Mouse (Mus musculus) heart, postnatal 36 days (tissue): ENCODE measurements at regions not wholly inside any gene's neighbourhood (a gene's known extent, or its start where the extent isn't known, plus 50 kb on each side); places are given as distances from the start of the nearest gene placed in this dataset.

Source experiments
- DNase-seq, 2 experiments: peaks; one replicate each; pipeline ENCODE4 v3.0.0; 2021 to 2022
- intact Hi-C: fragments of 180-260 bp; cut with DNase I; formaldehyde crosslinking; loops from one replicate; pipeline ENCODE4 v1.15.1; 2025

DNA sequence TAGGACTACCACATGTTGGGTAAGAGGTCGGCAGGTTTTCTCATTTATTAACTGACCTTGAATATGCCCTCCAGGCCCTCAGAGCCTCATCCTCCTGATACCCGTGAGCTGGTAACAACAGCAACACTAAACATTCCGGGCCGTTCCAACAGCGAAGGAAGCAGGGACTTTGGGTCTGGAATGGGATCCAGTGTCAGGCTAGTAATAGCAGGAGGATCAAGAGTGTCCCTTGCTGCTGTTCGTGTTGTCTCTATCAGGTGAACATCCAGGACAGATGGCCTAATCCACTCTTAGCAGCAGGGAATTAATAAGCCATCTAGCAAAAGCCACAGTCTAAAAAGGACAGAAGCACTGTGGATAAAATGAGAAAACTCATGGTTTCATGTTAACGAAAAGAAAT, 106.7 kb downstream of the Cpeb2 start:
- intact Hi-C loops, result no loop called here

DNA sequence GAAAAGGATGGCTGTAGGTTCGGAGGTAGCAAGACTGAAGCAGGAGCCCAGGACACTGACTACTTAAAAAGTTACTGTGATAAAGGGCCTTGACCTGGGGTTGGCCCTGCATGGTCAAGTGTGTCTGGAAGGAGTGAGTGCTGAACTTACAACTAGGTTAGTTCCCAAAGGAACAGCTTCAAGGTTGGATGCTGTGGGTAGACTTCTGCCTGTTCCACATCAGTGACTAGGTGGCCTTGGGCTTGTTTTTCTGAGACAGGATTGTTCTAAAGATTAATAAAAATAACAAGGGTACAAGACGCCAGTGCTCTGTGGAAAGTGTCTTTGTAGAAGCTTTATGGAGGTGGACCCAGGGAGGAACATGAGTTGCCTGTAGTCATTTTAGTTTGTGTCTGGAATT, 108.5 kb downstream of the Cpeb2 start:
- no peak for DNase-seq
- intact Hi-C loops, result no loop called here

More for the DNA sequence above, 106.7 kb downstream of the Cpeb2 start:
- no peak for DNase-seq

DNA sequence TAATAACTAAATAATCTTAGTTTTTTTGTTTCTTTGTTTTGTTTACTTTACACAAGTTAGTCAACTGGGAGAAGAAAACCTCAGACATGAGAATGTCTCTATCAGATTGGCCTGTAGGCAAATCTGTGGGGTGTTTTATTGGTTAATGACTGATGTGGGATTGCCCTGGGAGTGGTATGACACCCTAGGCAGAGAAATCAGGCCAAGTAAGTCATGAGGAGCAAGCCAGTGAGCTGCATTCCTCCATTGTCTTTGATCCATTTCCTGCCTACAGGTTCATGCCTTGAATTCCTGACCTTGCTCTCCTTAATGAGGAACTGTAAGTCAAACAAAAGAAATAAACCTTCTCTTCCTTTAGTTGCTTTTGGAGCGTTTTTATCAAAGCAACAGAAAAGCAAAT, 111.5 kb downstream of the Cpeb2 start:
- intact Hi-C loops, result no loop called here
- no peak for DNase-seq

DNA sequence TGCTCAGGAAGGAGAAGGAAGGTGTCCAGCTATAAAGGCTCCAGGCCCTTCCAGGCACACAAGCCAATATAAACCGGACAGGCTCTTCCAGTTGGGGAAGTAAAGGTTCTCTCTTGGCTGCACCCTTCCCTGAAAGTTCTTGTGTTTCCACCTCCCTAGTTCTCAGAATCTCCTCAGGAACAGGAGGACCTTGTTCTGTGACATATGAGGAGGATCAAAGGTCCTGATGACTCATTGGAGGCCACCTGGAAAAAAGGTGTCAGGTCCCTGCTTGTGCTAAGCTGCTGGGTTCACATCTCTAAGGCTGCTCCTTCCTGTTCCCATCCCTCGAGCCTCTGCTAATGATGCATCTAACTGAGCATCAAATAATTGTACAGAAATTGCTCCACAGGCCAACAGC, 118.0 kb downstream of the Cpeb2 start:
- no peak for DNase-seq
- intact Hi-C loops, result loop anchor here (5.0 to 10.0 kb wide), 2 partner anchors 54 to 386 kb away; no protein-coding TSS in a partner anchor

DNA sequence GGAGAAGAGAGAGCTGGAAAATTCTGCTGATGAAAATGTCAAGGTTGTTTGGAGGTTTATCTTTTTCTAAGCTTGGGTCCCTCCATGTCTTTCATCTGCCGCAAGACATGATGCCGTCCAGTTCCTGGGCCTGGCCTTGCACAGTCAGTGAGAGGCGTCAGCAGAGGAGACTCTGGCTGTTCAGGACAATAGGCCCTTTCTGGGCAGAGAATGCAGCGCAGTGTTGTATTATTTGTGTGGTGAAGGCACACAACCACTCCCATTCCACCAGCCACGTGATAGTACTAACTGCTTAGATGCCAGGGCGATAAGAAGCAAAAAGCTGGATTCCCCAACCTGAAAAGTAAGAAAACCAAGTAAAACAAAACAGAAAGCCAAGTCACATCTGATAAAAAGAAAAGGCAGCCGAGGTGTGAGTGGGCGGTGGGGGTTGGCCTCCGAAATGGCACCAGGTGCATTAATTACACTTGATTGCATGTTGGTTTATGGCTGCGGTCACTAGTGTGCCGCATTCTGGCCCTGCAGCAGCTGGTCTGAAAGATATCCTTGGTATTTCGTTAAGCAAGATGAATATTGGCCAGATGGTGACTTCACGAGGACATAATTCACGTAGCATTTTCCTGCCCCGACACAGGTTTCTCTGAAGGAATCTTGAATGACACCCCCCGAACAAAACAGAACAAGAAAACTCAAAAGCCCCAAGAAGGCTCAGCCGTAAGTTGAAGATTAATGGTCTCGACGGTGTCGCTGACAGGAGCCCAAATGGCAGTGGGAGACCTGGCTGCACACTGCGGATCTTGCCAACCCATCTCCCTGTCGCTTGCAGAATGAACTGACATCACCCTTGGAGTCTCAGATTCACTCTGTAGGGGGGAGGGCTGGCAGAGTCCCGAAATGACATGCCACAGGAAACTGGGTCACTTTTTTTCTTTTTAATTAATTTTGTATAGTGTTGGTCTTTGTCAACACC, 120.3 kb downstream of the Cpeb2 start:
- DNase-seq, result no peak
- intact Hi-C loops, result loop anchor here (5.0 to 10.0 kb wide), 2 partner anchors 56 to 389 kb away; no protein-coding TSS in a partner anchor

DNA sequence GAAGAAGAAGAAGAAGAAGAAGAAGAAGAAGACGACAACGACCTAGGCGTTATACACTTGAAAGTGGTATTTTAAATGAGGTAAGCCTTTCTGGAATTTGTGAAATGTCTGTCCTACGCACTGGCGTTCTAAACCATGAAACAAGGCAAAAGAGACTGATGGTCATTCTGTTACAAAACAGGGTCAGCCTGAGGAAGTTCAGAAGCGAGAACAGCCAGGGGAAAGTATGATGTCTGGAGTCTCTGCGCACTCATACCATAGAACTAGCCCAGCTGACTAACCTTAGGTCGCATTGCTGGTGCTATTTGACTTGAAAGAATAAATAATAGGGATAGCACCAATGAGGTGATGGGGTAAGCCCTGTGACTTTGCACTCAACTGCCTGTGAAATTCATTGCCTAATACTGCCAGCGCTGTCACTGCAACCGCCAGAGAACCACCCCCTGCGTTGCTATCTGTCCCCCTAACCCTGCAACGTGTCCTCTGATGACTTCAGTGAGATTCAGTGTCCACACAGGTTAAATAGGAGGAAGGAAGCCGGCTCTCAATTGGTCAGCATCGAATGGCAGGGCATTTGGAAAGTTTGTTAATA, 121.5 kb downstream of the Cpeb2 start:
- DNase-seq, result no peak
- intact Hi-C loops, result loop anchor here (2.0 to 10.0 kb wide), 3 partner anchors 57 to 390 kb away; partner anchors contain the start of gene Cpeb2

DNA sequence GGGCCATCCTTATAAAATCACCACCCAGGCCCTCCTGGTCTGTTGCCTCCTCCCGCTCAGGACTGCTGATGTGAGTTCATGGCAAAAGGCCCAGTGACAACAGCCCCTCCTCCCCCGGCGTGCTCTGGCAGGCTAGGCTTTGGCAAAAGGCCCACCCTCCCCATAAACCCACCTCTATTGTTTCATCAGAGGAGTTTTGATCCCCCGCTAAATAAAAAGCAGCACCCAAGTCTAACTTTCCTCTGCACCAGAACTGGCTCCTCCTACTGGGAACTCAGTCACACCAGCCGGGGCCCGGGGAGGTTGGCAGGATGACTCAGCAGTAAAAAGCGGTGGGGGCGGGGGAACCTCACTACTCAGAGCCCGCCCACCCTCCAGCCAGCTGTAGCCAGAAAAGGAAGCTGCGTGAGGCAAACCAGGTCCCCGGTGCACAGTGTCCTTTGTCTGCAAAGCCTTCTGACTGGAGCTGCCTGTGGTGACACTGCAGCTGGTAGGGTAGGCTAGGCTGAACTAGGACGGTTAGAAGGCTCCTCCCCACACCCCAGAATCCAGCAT, 122.1 kb downstream of the Cpeb2 start:
- intact Hi-C loops, result loop anchor here (2.0 to 10.0 kb wide), 3 partner anchors 122 to 390 kb away; partner anchors contain the start of gene Cpeb2
- DNase-seq, result peak; percentile 74 to 77

DNA sequence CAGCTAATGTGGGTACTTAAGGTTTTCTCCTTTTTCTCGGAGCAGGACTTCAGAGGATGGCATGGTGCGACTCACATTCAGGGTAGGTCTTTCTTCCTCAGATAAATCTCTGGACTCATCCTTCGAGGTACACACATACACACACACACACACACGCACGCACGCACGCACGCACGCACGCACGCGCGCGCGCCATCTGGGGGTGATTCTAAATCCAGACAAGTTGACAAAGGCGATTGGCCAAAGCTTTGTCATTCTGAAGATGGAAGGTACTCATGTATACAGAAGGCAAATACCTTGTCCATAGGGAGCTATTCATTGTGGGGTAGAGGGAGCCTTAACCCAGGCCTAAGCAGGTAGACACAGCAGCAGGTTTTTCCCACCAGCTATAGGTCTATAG, 122.9 kb downstream of the Cpeb2 start:
- no peak for DNase-seq
- intact Hi-C loops, result loop anchor here (2.0 to 10.0 kb wide), 3 partner anchors 123 to 391 kb away; partner anchors contain the start of gene Cpeb2

DNA sequence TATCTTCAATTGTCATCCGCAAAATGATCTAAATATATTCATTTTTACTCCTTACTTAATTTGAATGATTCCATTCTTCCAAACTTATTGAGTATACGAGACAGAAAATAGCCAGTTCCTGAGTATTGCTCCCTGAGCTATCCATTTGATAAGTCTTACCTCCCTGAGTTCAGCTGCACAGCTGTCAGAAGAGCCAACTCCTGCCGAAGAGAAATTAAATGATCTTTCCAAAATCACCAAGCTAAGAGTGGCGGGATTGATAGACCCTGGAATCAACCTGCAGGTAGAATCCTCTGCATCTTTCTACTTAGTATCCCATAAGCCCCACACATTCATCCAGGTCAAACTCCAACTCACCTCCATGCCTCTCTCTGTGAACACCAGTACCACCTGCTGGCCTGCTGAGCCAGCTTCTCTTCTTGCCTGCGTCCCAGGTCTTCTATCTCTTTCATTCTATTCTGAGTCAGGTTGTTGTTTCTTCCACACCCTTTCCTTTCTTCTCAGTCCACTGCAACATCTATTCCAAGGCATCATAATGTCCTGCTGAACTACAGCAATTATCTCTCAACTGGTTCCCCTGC, 124.2 kb downstream of the Cpeb2 start:
- intact Hi-C loops, result loop anchor here (5.0 to 10.0 kb wide), 2 partner anchors 310 to 392 kb away; no protein-coding TSS in a partner anchor
- DNase-seq, result no peak

DNA sequence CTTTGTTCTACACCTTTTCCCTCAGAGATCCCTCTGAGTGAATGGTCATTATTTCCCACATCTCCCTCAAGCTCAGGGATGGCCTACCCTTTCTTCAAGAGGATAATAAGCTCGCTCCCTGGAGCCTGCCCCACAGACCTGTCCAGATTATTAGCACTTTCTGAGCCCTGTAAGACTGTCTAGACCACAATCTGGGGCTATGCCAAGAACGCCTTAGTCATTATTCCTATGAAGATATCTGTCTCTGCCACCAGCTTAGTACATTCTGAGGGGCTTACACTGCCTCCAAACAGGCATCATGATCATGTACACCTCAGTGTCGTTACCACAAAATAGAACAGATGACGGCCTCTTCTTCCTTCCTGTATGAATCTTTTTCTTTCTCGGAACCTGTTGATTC, 124.9 kb downstream of the Cpeb2 start:
- no peak for DNase-seq
- intact Hi-C loops, result loop anchor here (5.0 to 10.0 kb wide), 2 partner anchors 311 to 393 kb away; no protein-coding TSS in a partner anchor

DNA sequence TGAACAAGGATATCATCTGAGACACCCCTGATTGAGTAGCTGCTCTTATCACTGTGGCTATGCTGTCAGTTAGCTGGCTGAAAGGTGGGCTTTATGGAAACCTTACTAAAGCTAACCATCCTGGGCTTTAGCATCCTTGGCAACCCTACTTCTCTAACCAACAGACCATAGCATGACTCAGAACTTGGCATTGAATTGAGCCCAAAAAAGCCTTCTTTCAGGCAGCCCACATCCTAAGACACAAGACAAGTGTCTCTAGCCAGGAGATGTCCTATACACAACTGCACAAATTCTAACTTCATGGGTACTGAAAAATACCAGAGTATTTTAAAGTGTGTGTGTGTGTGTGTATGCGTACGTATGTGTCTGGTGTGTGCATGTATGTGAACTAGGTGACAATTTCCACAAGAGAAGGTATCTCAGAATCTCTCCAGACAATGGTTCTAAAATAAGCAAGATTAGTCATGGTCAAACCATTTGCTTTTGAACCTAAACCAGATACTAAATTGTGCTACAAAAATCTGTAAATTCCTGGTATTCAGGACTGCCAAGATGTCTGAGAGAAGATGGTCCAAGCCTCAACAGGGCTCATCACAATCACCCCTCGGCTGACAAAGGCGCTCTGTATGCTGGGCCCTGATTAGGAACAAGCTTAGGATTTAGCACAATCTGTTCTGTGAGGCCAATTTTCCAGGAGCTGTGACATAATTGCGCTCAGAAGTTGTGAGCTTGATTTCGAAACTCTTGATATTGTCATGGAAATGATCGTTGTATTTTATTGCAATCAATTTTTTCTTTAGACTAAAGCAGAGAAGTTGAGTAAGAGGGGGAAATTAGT, 126.2 kb downstream of the Cpeb2 start:
- intact Hi-C loops, result loop anchor here (5.0 to 10.0 kb wide), 2 partner anchors 312 to 394 kb away; no protein-coding TSS in a partner anchor
- no peak for DNase-seq

DNA sequence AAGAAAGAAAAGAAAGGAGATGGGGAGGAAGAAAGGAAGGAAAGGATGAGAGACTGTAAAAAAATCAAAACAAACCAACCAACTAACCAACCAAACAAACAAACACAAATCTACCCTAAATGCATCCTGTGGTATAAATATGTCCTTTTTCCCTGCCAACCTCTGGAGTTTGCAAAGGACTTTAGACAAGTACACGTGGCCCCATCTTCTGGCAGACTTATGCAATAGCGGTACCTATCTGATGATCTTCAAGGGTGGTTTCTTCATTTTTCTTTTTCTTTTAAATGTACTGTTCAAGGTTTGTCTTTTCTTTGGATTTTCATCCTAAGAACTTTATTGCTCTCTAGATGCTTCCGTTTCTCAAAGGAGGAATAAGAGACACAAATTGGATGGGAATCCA, 127.3 kb downstream of the Cpeb2 start:
- DNase-seq, result peak in 1 of 2 experiments; percentile 21
- intact Hi-C loops, result loop anchor here (5.0 kb wide), 2 partner anchors 948 to 1473 kb away; no protein-coding TSS in a partner anchor

DNA sequence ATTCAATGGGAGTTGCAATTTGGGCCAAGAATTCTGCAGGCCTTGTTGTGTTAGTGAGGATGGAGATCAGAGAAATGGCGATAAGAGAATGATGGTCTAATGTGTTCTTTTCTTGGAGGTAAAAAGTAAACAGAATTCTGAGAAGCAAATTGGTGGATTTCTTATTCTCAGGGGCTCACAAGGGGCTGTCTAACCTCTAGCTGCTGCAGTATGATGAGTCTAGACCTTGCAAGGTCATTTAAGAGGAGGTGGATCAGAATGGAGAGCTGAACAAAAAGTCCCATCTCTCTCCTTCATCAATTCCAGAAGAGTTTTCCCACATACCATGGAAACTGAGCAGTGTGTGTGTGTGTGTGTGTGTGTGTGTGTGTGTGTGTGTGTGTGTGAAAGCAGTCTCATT, 128.1 kb downstream of the Cpeb2 start:
- DNase-seq, result no peak
- intact Hi-C loops, result loop anchor here (5.0 kb wide), 2 partner anchors 949 to 1474 kb away; no protein-coding TSS in a partner anchor

DNA sequence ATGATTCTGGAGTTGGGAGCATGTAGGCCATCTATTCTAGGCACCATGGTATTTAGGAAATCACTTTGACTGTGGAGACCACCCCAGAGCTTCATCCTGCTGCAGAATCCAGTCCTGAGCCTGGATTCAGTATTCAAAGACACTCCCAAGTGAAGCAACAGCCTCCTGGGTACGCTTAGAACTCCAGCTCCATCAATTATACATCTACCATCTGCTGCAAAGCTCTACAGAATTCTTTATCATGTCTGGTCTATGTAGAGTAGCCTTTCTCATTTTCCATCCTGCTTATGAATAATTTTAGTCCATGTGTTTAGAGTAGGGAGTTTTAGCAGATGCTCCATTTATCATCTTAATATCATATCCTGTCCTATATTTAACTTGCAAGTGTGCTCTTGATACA, 139.4 kb downstream of the Cpeb2 start:
- DNase-seq, result no peak
- intact Hi-C loops, result no loop called here

DNA sequence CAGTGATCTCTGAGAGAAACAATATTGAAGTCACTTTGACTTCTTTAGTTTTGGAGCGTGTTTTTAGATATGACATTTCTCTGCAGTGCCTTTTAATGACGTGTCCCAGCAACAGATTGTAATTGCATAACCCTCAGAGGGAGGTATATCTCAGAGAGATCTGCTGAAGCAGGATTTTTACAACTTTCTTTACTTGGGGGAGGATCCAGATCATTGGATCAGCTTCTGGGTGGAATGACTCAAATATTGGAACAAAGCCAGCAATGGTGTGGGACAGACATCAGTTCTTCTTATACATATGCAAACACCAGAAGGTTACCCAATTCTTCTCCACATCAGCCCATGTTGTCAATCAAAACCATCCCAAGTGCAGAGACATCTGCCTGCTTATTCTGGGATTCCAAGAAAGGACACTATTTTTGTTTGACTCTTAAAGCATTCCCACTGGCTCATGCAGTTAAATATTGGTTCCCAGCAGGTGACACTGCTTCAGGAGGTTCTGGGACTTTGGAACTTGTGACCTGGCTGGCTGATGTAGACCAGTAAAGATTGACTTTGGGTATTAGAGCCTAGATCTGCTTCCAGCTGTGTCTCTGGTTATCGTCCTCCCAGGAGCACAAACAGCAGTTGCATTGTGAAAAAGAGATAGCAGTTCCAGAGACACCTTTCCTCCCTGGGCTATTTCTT, 130.5 kb upstream of the C1qtnf7 start:
- DNase-seq, result no peak
- intact Hi-C loops, result no loop called here

DNA sequence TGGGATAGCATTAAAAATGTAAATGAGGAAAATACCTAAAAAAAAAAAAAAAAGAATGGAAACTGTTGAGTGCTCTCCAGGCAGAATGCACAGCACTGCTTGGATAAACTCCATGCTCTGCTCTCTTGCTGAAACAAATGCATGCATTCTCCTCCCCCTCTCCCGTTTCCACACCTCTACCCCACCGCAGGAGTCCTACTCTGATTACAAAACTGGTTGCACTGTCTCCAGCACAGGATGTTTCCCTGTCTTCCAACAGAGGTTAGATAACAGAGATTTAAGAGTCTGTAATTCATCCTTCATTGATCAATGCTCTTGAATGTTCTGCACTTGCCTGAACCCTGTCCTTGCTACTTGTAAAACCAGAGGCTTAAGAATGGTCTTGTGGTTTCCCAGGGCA, 124.3 kb upstream of the C1qtnf7 start:
- DNase-seq, result no peak
- intact Hi-C loops, result loop anchor here (5.0 kb wide), 2 partner anchors 979 to 1504 kb away; no protein-coding TSS in a partner anchor

DNA sequence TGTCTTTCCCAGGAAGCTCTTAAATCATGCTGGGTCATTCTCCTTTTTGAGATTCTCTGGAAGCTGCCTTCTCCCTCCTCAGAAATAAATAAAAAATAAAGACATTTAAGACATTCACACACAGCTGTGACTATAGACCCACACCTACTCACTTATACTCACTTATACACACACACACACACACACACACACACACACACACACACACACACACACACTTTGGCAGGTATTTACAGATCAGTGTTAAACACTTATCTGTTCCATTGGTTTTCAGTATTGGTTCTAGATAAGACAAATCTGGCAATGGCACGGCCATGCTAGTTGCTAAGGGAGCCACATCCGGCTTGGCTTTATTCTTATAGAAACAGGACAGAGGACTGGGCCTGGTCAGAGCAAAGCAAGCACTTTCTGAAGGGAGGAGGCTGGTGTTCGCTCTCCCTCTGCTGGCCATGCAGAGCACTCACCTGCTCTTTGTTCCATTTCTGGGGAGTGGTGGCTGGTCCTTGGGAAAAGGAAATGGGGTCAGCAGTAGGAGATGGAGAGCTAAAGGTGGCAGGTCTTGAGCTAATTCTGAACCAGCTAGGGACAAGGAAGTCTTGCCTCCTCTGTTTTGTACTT, 123.8 kb upstream of the C1qtnf7 start:
- peak; percentile 18 to 25 for DNase-seq
- intact Hi-C loops, result loop anchor here (5.0 kb wide), 2 partner anchors 979 to 1504 kb away; no protein-coding TSS in a partner anchor

DNA sequence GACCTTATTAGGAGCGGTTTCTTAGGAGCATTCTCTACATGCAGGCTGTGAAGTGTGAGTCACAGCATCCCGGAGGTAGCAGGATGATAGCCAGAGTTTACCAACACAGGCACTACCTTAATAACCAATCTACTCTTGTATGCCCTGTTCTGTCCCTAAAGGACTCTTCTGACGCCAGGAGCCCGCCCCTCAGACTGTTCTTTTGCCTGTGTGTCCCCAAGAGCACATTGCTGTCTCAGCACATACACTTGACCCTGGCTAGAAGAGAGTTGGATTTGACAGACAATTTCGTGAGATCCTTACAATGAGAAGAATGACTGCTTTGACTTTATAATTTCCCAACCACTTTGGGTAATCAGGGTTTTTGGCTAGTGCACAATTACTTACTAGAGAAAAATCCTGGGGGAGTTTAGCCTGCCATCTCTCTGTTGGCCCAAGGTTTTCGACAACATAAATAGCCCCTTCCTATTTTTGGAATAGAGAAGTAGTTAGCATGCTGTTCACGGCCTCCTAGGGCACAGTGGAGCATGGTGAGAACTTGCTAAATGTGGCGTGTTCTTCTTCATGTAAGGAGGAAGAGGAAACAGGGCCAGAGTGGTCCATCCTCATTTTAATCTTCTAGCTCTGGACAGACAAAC, 122.3 kb upstream of the C1qtnf7 start:
- DNase-seq, result no peak
- intact Hi-C loops, result loop anchor here (5.0 kb wide), 2 partner anchors 981 to 1506 kb away; no protein-coding TSS in a partner anchor
